Mouse (Mus musculus): ENCODE measurements around the gene Fbxo11. TPM values are rescaled to one million over a fixed set of nuclear protein-coding genes. Genes with fewer than 3 reads are reported as not detected.
"Not testable (repeated sequence)": the region's sequence is repeated elsewhere in the genome, so short reads cannot be mapped to it uniquely, and the experiment has no call there.

Gene Fbxo11
- polyA plus RNA-seq, 1 experiment from 2014 or later, result 6.2 TPM

DNA sequence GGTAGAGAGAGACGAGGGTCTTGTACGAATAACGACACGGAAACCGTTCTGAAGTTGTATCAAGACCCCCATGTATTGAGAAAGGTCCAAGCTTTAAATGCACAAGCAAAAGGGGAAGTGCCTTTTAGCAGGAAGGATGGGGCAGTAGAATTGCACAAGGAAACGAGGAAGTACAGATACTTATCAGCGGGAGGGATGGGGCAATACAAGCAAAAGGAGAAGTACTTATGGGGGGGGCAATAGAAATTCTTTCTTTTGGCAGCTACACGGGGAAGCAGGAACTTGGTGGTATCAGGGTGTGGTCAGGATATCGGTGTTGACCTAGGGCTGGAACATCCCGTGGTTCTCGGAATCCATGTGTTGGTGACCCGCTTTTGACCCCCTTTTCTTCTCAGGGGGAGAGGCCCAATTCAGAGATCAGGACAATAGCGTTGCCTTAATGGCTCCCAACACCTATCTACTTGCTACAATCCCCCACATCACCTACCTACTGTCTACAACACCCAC lies 110.4 kb downstream of the Fbxo11 start:
- not testable (repeated sequence) for H3K4me1 ChIP-seq; H3K9me3 ChIP-seq (replicated peaks); H3K27ac ChIP-seq; H3K4me2 ChIP-seq; ATAC-seq; H3K4me3 ChIP-seq; H3K27me3 ChIP-seq (replicated peaks); H3K9ac ChIP-seq; H3K36me3 ChIP-seq
- WGBS (ENCODE audit: insufficient replicate concordance), result 61% methylated on average over 13 of the region's 13 CpGs

DNA sequence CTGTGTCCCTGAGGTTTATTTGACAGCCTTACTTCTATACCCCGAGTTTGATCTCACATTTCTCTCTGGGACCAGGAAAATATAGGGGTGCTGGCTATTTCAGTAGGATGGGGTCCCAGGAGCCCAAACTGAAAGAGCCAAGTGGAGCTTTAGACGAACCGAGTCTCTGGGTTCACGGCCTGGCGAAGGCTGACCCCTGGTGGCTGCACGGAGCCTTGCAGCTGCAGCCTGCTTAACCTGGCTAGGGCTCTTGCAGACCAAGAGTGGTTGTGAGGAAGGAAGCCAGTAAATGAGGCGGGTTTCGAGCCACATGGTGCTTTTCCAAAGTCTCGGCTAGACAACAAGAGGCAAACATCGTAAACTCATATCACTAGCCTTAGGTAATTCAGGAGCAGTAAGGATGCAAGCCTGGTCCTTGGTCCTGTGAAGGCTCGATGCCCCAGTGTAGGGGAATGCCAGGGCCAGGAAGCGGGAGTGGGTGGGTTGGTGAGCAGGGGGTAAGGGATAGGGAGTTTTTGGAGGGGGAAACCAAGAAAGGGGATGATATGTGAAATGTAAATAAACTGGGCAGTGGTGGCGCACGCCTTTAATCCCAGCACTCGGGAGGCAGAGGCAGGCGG lies 116.0 kb downstream of the Fbxo11 start:
- no peaks in the 10 kb centered on the region for H3K9me3 ChIP-seq (replicated peaks)
- H3K4me1 ChIP-seq, result no peaks in the 10 kb centered on the region
- H3K4me2 ChIP-seq, result 0 out of 2 replicates have a peak overlapping the region, but pooled peaks have one; percentile 22
- no peak for ATAC-seq
- H3K9ac ChIP-seq, result no peak overlapping the region
- H3K4me3 ChIP-seq, result no peak overlapping the region
- WGBS (ENCODE audit: insufficient replicate concordance), result 37% methylated on average over 16 of the region's 16 CpGs
- no peaks in the 10 kb centered on the region for H3K27me3 ChIP-seq (replicated peaks)
- H3K27ac ChIP-seq, result no peak overlapping the region
- H3K36me3 ChIP-seq, result no peaks in the 10 kb centered on the region

Other genes with a start within 250 kb of the Fbxo11 start
- not detected in 2 replicates for gene Rpl36-ps4, start 144.3 kb downstream of the Fbxo11 start, polyA plus RNA-seq (2016; fragmentation: Nextera tagmentation; extraction: Ambion mirVana)
- 52.0 and 52.4 TPM in 2 replicates for gene Msh6, start 90.2 kb downstream of the Fbxo11 start, polyA plus RNA-seq (2016; fragmentation: Nextera tagmentation; extraction: Ambion mirVana)